Mouse (Mus musculus) lung, embryonic 16.5 days (tissue): ENCODE measurements around the gene Rps7. TPM values are rescaled to one million over a fixed set of nuclear protein-coding genes. Genes with fewer than 3 reads are reported as not detected.

Experiments used
- microRNA-seq: library from miRNA; unstranded; fragments of <30 nt; microRNA quantifications from one replicate; pipeline ENCODE4, GENCODE M21; 2016
- polyA plus RNA-seq: library from polyadenylated mRNA; unstranded; fragments of >200 nt; fragmentation: Nextera tagmentation; extraction: Ambion mirVana; gene quantifications from 2 replicates; pipeline ENCODE4 v1.2.1, GENCODE M21; 2015

Gene Rps7
- polyA plus RNA-seq, 1 experiment from 2014 or later: 691 TPM

Small RNA genes within 50 kb of the gene (microRNA-seq; reads per million reads assigned to microRNA genes)
- gene Mir6937: not detected

Other genes starting within 250 kb of the Rps7 start
- 0.18 and 0.19 TPM in 2 replicates for gene Dcdc2c, start 83.6 kb downstream of the Rps7 start, polyA plus RNA-seq
- not detected in 2 replicates for gene Allc, start 53.4 kb downstream of the Rps7 start, polyA plus RNA-seq
- gene Colec11, start 12.6 kb downstream of the Rps7 start, polyA plus RNA-seq: 4.3 and 5.0 TPM in 2 replicates
- 29.6 and 30.8 TPM in 2 replicates for gene Rnaseh1, start 13.6 kb upstream of the Rps7 start, polyA plus RNA-seq
- gene Adi1, start 39.3 kb upstream of the Rps7 start, polyA plus RNA-seq: 83.1 and 84.0 TPM in 2 replicates
- 40.3 and 40.6 TPM in 2 replicates for gene Trappc12, start 114.5 kb upstream of the Rps7 start, polyA plus RNA-seq
- gene Eipr1, start 115.8 kb upstream of the Rps7 start, polyA plus RNA-seq: 27.3 and 29.4 TPM in 2 replicates